Mouse (Mus musculus) lung, postnatal 0 days (tissue): ENCODE measurements around the gene Mamld1.

Source experiments
- CTCF ChIP-seq: IDR thresholded peaks from 2 replicates; pipeline ENCODE4 v1.5.1; 2016; ENCODE audit warnings: antibody characterized with exemption, mild to moderate bottlenecking
- EP300 ChIP-seq: IDR thresholded peaks from 2 replicates; pipeline ENCODE4 v1.6.1; 2016; ENCODE audit warnings: antibody characterized with exemption, mild to moderate bottlenecking, control low read depth

DNA sequence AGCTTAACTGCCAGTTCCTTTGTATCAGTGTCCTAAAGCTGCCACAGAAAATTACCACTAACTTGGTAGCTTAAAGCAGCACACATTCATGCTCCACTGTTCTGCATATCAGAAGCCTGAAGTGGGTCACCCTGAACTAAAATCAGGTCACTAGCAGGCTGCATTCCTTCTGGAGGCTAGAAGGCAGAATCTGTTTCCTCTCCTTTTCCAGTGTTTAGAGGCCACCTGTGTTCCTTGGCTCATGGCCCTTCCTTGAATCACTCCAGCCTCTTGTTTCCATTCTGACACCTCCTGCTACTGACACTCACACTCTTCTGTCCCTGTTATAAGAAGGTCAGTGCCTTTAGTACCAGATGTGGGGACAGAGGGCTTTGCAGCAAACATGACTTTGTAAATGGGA lies 25.3 kb upstream of the Mamld1 start:
- TF ChIP-seq CTCF (no peak), EP300 (no peak)
